Mouse (Mus musculus): ENCODE results near the gene Aldh1l1. TPM values are rescaled to one million over a fixed set of nuclear protein-coding genes. Genes with fewer than 3 reads are reported as not detected.

The Aldh1l1 gene
- total and polyA plus RNA-seq, 3 experiments: 0.11 to 0.13 TPM; not detected in 1

DNA sequence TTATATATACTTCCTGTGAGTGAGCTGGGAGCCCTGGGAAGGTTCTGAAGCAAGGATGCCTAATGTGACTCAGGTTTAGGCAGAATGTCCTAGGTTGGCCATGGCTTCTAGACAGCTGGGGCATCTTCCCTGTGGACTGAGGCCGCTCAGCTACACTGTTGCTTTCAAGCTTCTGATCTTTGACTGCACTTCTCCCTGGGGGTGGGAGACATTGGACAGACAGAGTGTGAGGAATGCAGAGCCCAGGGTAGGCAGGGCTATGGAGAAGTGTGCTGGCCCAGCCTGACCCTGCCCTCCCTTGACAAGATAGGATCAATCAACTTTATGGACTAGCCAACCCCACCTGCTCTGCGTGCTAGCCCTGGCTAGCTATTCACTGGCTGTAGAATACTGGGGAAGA lies 25.0 kb upstream of the Aldh1l1 start:
- Histone ChIP-seq H3K27ac (ENCODE audit: insufficient read depth, low read depth) (no peak overlapping the region), H3K79me2 (replicated peaks; ENCODE audit: control insufficient read depth, extremely low read depth, insufficient read depth, poor library complexity, severe bottlenecking) (no peaks in the 10 kb centered on the region), H3K27me3 (replicated peaks) (peaks cover 63% of the 10 kb centered on the region), H3K4me2 (ENCODE audit: insufficient read depth, low read depth, poor library complexity, severe bottlenecking) (no peak overlapping the region), H3K9me3 (replicated peaks; ENCODE audit: low read length) (peaks cover 6% of the 10 kb centered on the region), H3K9ac (ENCODE audit: insufficient read depth, low read depth) (no peak overlapping the region), H3K4me1 (ENCODE audit: control insufficient read depth in 1 of 2, insufficient read depth in 2 of 2) (no peaks in the 10 kb centered on the region), H3K4me3 (replicated peaks in 1 of 3; ENCODE audit: low read depth in 2 of 3, low read length in 2 of 3, poor library complexity in 1 of 3) (no peak overlapping the region), H3K36me3 (replicated peaks in 1 of 2; ENCODE audit: control insufficient read depth in 1 of 2, insufficient read depth in 1 of 2, low read length in 1 of 2) (no peaks in the 10 kb centered on the region)
- TF ChIP-seq CTCF (conservative IDR thresholded peaks at IDR 0.05 in 1 of 2, IDR thresholded peaks at IDR 0.05 in 1 of 2; ENCODE audit: low read depth in 2 of 2, low read length in 2 of 2) (no peak), ETS1 (conservative IDR thresholded peaks at IDR 0.05; ENCODE audit: low read depth, low read length) (no peak), PAX5 (IDR thresholded peaks at IDR 0.05; ENCODE audit: low read length) (no peak), ZMIZ1 (IDR thresholded peaks at IDR 0.05; ENCODE audit: low read depth, low read length) (no peak), SIN3A (IDR thresholded peaks at IDR 0.05; ENCODE audit: low read length) (no peak), HCFC1 (IDR thresholded peaks at IDR 0.05; ENCODE audit: low read depth, low read length) (no peak), ZC3H11A (IDR thresholded peaks at IDR 0.05; ENCODE audit: low read depth, low read length) (no peak), BHLHE40 (IDR thresholded peaks at IDR 0.05; ENCODE audit: low read depth, low read length) (no peak), EP300 (IDR thresholded peaks at IDR 0.05; ENCODE audit: low read length) (no peak), MXI1 (IDR thresholded peaks at IDR 0.05; ENCODE audit: low read depth, low read length) (no peak), ZKSCAN1 (IDR thresholded peaks at IDR 0.05; ENCODE audit: borderline replicate concordance, low read depth, low read length) (no peak), JUND (conservative IDR thresholded peaks at IDR 0.05; ENCODE audit: low read depth, low read length) (no peak), IRF4 (IDR thresholded peaks at IDR 0.05; ENCODE audit: low read depth, low read length) (no peak), KAT2A (IDR thresholded peaks at IDR 0.05; ENCODE audit: insufficient replicate concordance, low read length) (no peak), UBTF (IDR thresholded peaks at IDR 0.05; ENCODE audit: low read depth, low read length) (no peak), MYC (IDR thresholded peaks at IDR 0.05; ENCODE audit: low read depth, low read length) (no peak), CHD2 (IDR thresholded peaks at IDR 0.05; ENCODE audit: low read length) (no peak), USF1 (IDR thresholded peaks at IDR 0.05; ENCODE audit: low read depth, low read length) (no peak)
- in situ Hi-C loops (cut with MboI; ENCODE audit: low pct_ligation_motif_present, low pct_unique_long_range_greater_than_20kb, low sequenced_read_pairs): no loop called here
- dilution Hi-C loops (cut with MboI; ENCODE audit: extremely low pct_ligation_motif_present, extremely low pct_unique_long_range_greater_than_20kb, low sequenced_read_pairs): no loop called here
- no peak for DNase-seq (ENCODE audit: extremely low read depth)

- Histone ChIP-seq H3K9ac (ENCODE audit: insufficient read depth, low read depth) (no peak overlapping the region), H3K27me3 (replicated peaks) (peaks cover 64% of the 10 kb centered on the region), H3K36me3 (replicated peaks in 1 of 2; ENCODE audit: control insufficient read depth in 1 of 2, insufficient read depth in 1 of 2, low read length in 1 of 2) (no peaks in the 10 kb centered on the region), H3K4me2 (ENCODE audit: insufficient read depth, low read depth, poor library complexity, severe bottlenecking) (no peak overlapping the region), H3K9me3 (replicated peaks; ENCODE audit: low read length) (peaks cover 6% of the 10 kb centered on the region), H3K79me2 (replicated peaks; ENCODE audit: control insufficient read depth, extremely low read depth, insufficient read depth, poor library complexity, severe bottlenecking) (no peaks in the 10 kb centered on the region), H3K27ac (ENCODE audit: insufficient read depth, low read depth) (no peak overlapping the region), H3K4me1 (ENCODE audit: control insufficient read depth in 1 of 2, insufficient read depth in 2 of 2) (no peaks in the 10 kb centered on the region), H3K4me3 (replicated peaks in 1 of 3; ENCODE audit: low read depth in 2 of 3, low read length in 2 of 3, poor library complexity in 1 of 3) (no peak overlapping the region)
- in situ Hi-C loops (cut with MboI; ENCODE audit: low pct_ligation_motif_present, low pct_unique_long_range_greater_than_20kb, low sequenced_read_pairs) (no loop called here), dilution Hi-C loops (cut with MboI; ENCODE audit: extremely low pct_ligation_motif_present, extremely low pct_unique_long_range_greater_than_20kb, low sequenced_read_pairs) (no loop called here)
- no peak for TF ChIP-seq MAZ (IDR thresholded peaks at IDR 0.05; ENCODE audit: low read depth, low read length)
- no peak for TF ChIP-seq UBTF (IDR thresholded peaks at IDR 0.05; ENCODE audit: low read depth, low read length)
- TF ChIP-seq MAFK (IDR thresholded peaks at IDR 0.05; ENCODE audit: insufficient replicate concordance, low read length): no peak
- no peak for TF ChIP-seq JUN (IDR thresholded peaks at IDR 0.05; ENCODE audit: insufficient read depth, low read depth, low read length)
- TF ChIP-seq SMC3 (IDR thresholded peaks at IDR 0.05; ENCODE audit: low read depth, low read length): no peak
- TF ChIP-seq CTCF (conservative IDR thresholded peaks at IDR 0.05 in 1 of 2, IDR thresholded peaks at IDR 0.05 in 1 of 2; ENCODE audit: low read depth in 2 of 2, low read length in 2 of 2): no peak
- no peak for TF ChIP-seq ZKSCAN1 (IDR thresholded peaks at IDR 0.05; ENCODE audit: borderline replicate concordance, low read depth, low read length)
- TF ChIP-seq MXI1 (IDR thresholded peaks at IDR 0.05; ENCODE audit: low read depth, low read length): no peak
- no peak for TF ChIP-seq NELFE (IDR thresholded peaks at IDR 0.05; ENCODE audit: low read depth, low read length)
- no peak for TF ChIP-seq POLR2AphosphoS2 (IDR thresholded peaks at IDR 0.05; ENCODE audit: low read depth, low read length)
- no peak for TF ChIP-seq BHLHE40 (IDR thresholded peaks at IDR 0.05; ENCODE audit: low read depth, low read length)
- TF ChIP-seq ETS1 (conservative IDR thresholded peaks at IDR 0.05; ENCODE audit: low read depth, low read length): no peak
- TF ChIP-seq TBP (conservative IDR thresholded peaks at IDR 0.05; ENCODE audit: low read depth, low read length): no peak
- no peak for TF ChIP-seq NRF1 (IDR thresholded peaks at IDR 0.05; ENCODE audit: low read depth, low read length)
- DNase-seq (ENCODE audit: extremely low read depth): no peak
Measured at GRCm38 (mm10) chr6:90461771-90462170, 24.5 kb upstream of the Aldh1l1 start.

Data from CH12.LX (cell line).